ENCODE assay signal across 8 mouse cellular contexts in the genomic region with DNA sequence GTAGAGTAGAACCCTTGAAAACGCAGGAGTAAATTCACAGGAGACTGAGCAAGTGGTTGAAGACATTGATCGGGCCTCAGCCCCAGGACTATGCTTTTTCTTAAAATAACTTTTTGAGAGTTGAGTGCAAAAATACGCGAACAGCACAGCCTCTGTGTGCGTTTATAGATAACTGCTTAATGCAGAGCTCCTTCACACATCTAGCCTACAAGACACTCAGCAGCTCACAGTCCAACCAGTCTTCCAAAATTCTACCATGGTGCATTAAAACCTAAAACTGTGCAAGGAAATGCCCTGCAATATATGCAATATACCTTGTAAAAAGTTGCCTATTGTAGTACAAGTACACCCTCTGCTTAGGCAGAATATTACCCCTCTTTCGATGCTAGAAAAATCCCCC. TPM values are rescaled to one million over a fixed set of nuclear protein-coding genes. Genes with fewer than 3 reads are reported as not detected.
DNase-seq lines count a peak whose midpoint lies in the region; ATAC-seq and TF ChIP-seq lines count a peak whose summit lies in the region.

No protein-coding gene starts in this region.

- no peak for TF ChIP-seq POLR2A in spleen, adult 2 months (IDR thresholded peaks at IDR 0.05; ENCODE audit: low read depth, low read length)

- peak; percentile 12 for DNase-seq in embryo, embryonic 9.5 days (ENCODE audit: extremely low spot score)
- DNase-seq in embryo, embryonic 11 days: no peak
- no peak for DNase-seq in spleen, adult 2 months (ENCODE audit: low read depth in 1 of 2, low spot score in 2 of 2)
- DNase-seq in spleen, adult 18-20 months: no peak
- no peak for DNase-seq in liver, embryonic 13.5 days
- DNase-seq in T-cell, adult 2 months (ENCODE audit: low spot score): no peak

- H3K27ac ChIP-seq in spleen, adult 2 months (ENCODE audit: insufficient read depth, low read length): peak overlapping the region; percentile 70
- peak overlapping the region; percentile 43 for H3K27ac ChIP-seq in liver, embryonic 13.5 days

- peaks cover 30% of the 10 kb centered on the region for H3K4me1 ChIP-seq in spleen, adult 2 months (ENCODE audit: control insufficient read depth, insufficient read depth, insufficient read length)
- H3K4me1 ChIP-seq in liver, embryonic 13.5 days (replicated peaks): peaks cover 59% of the 10 kb centered on the region

- H3K4me2 ChIP-seq in liver, embryonic 13.5 days: peak overlapping the region; percentile 83

- no peak for ATAC-seq in liver, embryonic 13.5 days (ENCODE audit: low read depth)
- no peak for ATAC-seq in frontal cortex, adult (ENCODE audit: low TSS enrichment)
- ATAC-seq in inflammation-experienced regulatory T-cells, adult 6 months: no peak

- WGBS in spleen, adult 2 months: 5% methylated on average over 6 of the region's 6 CpGs
- WGBS in liver, embryonic 13.5 days (ENCODE audit: insufficient replicate concordance): 5% methylated on average over 6 of the region's 6 CpGs

- TF ChIP-seq CTCF in spleen, adult 2 months (IDR thresholded peaks at IDR 0.05; ENCODE audit: extremely low read depth, insufficient read depth, insufficient read length, insufficient replicate concordance): no peak

- H3K27me3 ChIP-seq in spleen, adult 2 months (ENCODE audit: control insufficient read depth, insufficient read depth, low read length): no peaks in the 10 kb centered on the region
- H3K27me3 ChIP-seq in liver, embryonic 13.5 days: peaks cover 57% of the 10 kb centered on the region

- no peak overlapping the region for H3K4me3 ChIP-seq in spleen, adult 2 months (ENCODE audit: extremely low read depth, insufficient read depth, insufficient read length)
- H3K4me3 ChIP-seq in liver, embryonic 13.5 days (replicated peaks): peak overlapping the region; percentile 14; the same call in 1 of the 2 replicates

- no peaks in the 10 kb centered on the region for H3K9me3 ChIP-seq in liver, embryonic 13.5 days (replicated peaks)

- H3K36me3 ChIP-seq in spleen, adult 2 months (ENCODE audit: control insufficient read depth, insufficient read depth, low read length): peaks cover 21% of the 10 kb centered on the region
- peaks cover 3% of the 10 kb centered on the region; the same call in 1 of the 2 replicates for H3K36me3 ChIP-seq in liver, embryonic 13.5 days

- no peak overlapping the region for H3K9ac ChIP-seq in liver, embryonic 13.5 days

RNA-seq across cellular contexts. Expression of a gene that starts 0.6 kb away (rescaled TPM):
- 22.9 and 24.7 TPM in 2 replicates for polyA plus RNA-seq in spleen, adult 2 months (2012; rRNA removed)
- polyA plus RNA-seq in liver, embryonic 13.5 days (2015; fragmentation: Nextera tagmentation; extraction: Ambion mirVana): 1.3 TPM in 2 replicates
- 10 to 100 TPM; 25.3 to 58.2 (median 55.2) TPM for polyA plus RNA-seq in inflammation-experienced regulatory T-cells, adult 6 months (2017; shearing (Covaris generic))

Comparison
In these comparisons a context has a peak if more than half of its experiments do, and no peak if none do; other contexts are left out.
1. RNA of a gene that starts 0.6 kb away (polyA plus RNA-seq): 25.3 to 58.2 TPM in inflammation-experienced regulatory T-cells, adult 6 months and 22.9 to 24.7 TPM in spleen, adult 2 months; 1.3 TPM in liver, embryonic 13.5 days; every median in the first group is over 10 times any median in the second.